Mouse (Mus musculus) C2C12 (cell line): ENCODE data around the gene Ppp4r2.

Experiments
- CTCF ChIP-seq: IDR thresholded peaks from one replicate; pipeline ENCODE4 v1.5.1; 2011; ENCODE audit not compliant: control insufficient read depth, insufficient read depth, insufficient read length
- MAX ChIP-seq: IDR thresholded peaks from one replicate; pipeline ENCODE4 v1.6.1; 2011; ENCODE audit warnings: mild to moderate bottlenecking, control low read depth
- MYOG ChIP-seq: IDR thresholded peaks from one replicate; pipeline ENCODE4 v1.6.1; 2011; ENCODE audit not compliant: control insufficient read depth, insufficient read length; ENCODE audit errors: extremely low read depth
- USF1 ChIP-seq: IDR thresholded peaks from one replicate; pipeline ENCODE4 v1.6.1; 2011; ENCODE audit warnings: low read depth, mild to moderate bottlenecking, control low read depth, moderate library complexity

- TF ChIP-seq CTCF (no peak), MYOG (no peak), MAX (no peak), USF1 (no peak)
Measured at GRCm38 (mm10) chr6:100868863-100869262, 35.4 kb downstream of the Ppp4r2 start.
